Mouse (Mus musculus) liver, embryonic 14.5 days (tissue): ENCODE measurements around the gene E030025P04Rik.

Experiments
- CTCF ChIP-seq: IDR thresholded peaks from 2 replicates; pipeline ENCODE4 v1.5.1; 2016; ENCODE audit warnings: antibody characterized with exemption, low read depth, control low read depth
- EP300 ChIP-seq: IDR thresholded peaks from 2 replicates; pipeline ENCODE4 v1.6.1; 2016; ENCODE audit warnings: antibody characterized with exemption, low read depth

DNA sequence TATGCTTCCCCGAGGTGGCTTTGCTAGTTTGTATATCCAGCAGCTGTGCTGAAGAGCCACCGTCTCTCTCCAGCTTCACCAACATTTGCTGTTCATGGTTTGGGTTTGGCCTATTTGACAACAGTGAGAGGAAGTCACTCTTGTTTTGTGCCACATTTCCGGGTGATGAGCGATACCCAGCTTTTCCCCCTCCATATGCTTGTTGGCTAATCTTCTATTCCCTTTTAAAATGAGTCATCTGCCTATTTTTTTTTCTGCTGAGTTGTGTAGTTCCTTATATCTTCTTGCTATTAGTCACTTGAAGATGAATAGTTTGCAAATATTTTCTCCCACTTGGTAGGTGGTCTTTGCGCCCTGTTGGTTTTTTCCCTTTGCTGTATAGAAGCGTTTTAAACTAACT, 43.9 kb downstream of the E030025P04Rik start:
- TF ChIP-seq CTCF (no peak), EP300 (no peak)
